Mouse (Mus musculus) v-Abl transformed pro-B cells (cell line): ENCODE measurements around the gene Amacr.

Source experiments
- in situ Hi-C, 2 experiments: fragments of 400-800 bp; cut with MboI; formaldehyde crosslinking; loops; one replicate each; pipeline ENCODE4 v1.15.1; 2025; ENCODE audit not compliant: unreplicated experiment in 2 of 2

Gene Amacr

DNA sequence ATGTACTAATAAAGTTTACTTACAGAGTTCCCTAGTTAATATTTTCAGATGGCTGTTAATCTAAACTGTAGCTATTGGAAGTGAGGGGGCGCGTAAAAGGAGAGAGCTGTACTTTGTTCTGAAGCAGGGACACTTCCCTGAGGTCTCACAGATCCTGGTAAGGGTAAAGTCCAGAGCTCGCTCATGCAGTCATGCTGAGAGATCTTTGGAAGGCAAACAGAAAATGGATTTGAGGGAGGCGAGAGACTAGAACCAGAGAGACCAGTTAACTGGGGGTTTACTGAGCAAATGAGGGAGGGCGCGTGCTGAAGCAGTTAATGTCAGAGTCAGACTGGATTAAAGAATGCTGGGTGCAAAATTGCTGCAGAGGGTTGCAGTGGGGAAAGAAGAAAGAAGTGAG lies 4.2 kb downstream of the Amacr start:
- in situ Hi-C loops = loop anchor here in 1 of 2 experiments (25.0 kb wide), 1 partner anchor 1548 kb away; the partner anchor contains the start of gene Capsl

DNA sequence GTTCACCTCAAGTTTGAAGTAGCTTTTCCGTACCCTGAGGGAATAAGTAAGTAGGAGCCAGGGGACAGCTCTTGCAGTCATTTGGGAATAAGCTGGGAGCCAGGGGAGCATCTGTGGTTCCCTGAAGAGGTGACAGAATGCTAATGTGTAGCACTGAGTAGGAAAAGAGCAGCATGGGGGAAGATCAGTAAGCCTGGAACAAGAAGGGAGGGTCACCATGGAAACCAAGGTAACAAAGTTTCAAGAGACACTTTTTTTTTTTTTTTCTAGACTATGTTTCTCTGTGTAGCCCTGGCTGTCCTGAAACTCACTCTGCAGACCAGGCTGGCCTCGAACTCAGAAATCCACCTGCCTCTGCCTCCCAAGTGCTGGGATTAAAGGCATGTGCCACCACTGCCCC lies 4.9 kb downstream of the Amacr start:
- in situ Hi-C loops = loop anchor here in 1 of 2 experiments (25.0 kb wide), 1 partner anchor 1549 kb away; the partner anchor contains the start of gene Capsl

DNA sequence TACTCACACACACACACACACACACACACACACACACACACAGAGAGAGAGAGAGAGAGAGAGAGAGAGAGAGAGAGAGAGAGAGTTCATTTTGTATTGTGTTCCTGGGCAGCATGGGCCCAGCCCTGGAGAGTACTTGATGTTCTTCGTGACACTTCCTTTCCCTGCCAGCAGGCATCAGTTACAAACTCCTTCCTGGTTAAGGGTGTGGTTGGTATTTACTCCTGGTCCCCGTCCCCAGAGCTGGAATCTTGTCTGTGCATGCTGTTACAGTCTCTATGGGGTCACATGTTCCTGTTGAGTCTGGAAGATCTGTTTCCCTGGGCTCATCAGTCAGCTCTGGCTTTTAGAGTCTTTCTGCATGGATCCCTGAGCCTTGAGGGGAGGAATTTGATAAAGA lies 8.9 kb downstream of the Amacr start:
- in situ Hi-C loops = loop anchor here in 1 of 2 experiments (25.0 kb wide), 1 partner anchor 1553 kb away; the partner anchor contains the start of gene Capsl

DNA sequence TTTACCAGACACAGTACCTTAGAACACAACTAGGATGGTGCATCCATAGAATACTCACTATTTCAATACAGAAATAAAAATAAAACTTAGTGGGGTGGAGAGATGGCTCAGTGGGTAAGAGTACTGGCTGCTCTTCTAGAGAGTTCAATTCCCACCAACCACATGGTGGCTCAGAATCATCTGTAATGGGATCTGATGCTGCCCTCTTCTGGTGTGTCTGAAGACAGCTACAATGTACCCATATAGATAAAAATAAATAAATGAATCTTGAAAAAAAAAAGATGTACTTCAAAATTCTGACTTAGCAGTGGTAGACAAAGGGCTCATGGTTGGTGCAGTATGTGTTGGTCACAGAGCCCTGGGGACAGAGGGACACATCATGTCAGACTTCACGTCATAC lies 10.0 kb downstream of the Amacr start:
- in situ Hi-C loops = loop anchor here in 1 of 2 experiments (25.0 kb wide), 1 partner anchor 1554 kb away; the partner anchor contains the start of gene Capsl

DNA sequence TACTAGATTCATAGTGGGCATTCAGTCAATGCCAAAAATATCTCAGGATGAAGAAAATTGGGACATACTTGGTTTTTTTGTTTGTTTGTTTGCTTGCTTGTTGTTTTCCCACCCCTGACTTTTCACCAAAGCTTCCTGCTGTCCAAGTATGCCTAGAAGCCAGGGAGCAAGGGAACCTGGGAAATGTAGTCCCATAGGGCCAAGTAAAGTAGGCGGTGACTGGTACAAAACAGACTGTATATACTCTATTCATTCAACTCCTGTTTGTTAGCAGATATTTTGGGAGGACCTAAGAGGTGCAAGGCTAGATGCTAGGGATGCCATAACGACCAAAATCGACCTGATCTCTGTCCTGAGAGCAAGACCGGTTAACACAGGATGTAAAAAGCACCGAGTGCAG lies 18.3 kb downstream of the Amacr start:
- in situ Hi-C loops = loop anchor here in 1 of 2 experiments (25.0 kb wide), 1 partner anchor 1563 kb away; the partner anchor contains the start of gene Capsl

DNA sequence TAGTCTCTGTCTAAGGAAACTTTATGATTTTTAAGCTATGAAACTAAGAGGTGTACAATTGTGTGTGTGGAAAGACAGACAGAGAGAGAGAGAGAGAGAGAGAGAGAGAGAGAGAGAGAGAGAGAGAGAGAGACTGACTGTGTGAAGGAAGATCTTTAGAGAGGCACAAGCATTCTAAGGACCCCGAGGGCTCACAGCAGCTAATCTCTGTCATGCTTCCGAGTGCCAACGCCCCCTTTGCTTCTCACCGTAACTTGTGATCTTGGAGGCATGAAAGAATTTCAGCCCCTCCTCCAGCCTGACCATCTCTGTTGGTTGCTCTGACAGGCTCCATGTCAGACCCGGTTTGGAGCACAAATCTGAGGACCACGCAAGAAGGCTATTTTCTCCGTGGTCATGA lies 18.9 kb downstream of the Amacr start, which contains the start of gene Slc45a2:
Gene Slc45a2 (plus strand): TSS at position 301 of the 400 bp plus-strand sequence.
- in situ Hi-C loops = no loop called here

DNA sequence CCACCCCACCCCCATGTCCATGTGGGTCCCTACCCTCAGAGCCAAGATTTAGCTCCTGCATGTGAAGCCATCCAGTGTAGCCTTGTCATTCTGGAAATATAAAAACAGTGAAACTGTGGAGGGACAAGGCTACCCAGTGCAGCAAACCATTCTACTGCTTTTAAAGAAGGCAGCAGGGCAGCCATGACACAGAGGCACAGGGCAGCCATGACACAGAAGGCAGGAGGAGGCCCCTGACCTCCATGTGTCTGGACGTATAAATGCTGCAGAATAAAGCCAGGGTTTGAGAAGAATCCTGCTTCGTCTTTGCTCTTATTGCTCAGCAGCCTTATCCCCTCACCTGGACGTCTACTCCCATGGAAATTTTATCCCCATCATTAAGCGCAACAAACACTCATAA lies 22.2 kb downstream of the Amacr start:
- in situ Hi-C loops = no loop called here

DNA sequence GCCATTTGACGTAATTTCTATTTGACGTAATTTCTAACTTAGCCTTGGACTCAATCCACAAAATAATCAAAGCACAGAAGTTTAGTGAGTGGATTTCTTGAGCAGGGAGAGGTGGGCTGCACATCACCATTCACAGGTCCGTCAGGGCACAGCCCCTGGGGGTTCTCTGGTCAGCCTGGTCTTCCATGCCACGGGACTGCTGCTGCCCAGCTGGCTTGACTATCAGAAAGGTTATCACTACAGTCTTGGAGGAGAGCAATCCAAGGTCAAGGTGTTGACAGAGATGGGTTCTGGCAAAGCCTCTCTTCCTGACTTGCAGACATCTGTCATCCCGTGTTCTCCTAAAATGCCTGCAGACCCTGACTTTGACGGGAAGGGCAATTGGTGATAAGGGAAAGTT lies 23.1 kb downstream of the Amacr start:
- in situ Hi-C loops = no loop called here

DNA sequence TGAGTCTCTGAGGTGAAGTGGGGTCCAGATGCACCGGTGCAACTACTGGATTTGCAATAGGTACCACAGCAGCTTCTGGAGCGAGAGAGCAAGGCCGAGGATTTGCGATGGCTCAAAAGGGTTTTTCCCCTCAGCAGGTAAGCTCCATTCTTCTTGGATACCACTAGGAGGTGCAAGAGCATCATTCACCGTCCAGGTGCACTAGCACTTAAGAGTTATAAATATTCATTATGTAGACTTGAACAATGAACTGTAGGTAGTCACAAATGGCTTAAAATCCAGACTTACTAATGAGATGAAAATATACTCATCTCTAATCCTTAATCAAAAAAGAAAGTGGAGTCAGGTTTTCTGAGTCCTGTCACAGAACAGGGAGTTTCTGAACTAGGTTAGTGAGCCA lies 27.2 kb downstream of the Amacr start:
- in situ Hi-C loops = no loop called here

DNA sequence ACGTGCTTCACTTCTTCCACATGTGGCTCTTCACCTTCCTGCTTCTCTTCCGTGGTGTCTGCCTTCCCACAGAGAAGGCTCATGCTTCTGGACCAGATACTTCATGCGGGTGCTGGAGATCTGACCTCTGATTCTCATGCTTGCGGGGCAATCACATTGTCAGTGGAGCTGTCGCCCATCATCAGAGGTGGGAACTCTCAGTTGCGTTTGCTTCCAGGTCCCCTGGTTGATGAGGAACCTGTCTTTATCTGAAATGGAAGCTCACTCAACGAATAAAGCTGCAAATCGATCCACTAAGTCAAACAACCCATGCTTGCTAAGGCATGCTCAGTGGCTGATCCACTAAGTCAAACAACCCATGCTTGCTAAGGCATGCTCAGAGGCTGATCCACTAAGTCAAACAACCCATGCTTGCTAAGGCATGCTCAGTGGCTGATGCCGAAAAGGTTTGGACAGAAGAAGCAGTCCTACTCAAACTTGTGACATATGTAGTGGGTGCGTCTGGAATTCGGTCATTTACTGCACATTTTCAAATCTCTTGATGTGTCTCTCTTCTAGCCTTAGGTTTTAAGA lies 29.5 kb downstream of the Amacr start:
- in situ Hi-C loops = no loop called here

DNA sequence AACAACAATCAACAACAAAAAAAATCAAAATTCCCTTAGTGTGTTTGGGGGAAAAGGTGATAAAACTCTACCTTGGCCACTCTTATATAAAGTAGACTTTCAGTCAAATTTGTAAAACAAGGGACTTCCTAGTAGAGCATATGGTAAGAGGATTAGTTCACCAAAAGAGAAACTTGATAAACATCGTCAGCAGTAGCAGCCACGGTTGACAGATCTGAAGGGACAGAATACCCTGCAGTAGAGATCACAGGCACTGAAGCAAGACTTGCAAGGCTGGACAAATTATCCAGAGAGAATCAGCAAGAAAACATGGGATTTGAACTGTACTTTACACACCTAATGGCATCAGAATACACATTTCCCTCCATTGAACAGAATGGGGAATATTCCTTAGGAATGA lies 33.4 kb downstream of the Amacr start:
- in situ Hi-C loops = no loop called here

DNA sequence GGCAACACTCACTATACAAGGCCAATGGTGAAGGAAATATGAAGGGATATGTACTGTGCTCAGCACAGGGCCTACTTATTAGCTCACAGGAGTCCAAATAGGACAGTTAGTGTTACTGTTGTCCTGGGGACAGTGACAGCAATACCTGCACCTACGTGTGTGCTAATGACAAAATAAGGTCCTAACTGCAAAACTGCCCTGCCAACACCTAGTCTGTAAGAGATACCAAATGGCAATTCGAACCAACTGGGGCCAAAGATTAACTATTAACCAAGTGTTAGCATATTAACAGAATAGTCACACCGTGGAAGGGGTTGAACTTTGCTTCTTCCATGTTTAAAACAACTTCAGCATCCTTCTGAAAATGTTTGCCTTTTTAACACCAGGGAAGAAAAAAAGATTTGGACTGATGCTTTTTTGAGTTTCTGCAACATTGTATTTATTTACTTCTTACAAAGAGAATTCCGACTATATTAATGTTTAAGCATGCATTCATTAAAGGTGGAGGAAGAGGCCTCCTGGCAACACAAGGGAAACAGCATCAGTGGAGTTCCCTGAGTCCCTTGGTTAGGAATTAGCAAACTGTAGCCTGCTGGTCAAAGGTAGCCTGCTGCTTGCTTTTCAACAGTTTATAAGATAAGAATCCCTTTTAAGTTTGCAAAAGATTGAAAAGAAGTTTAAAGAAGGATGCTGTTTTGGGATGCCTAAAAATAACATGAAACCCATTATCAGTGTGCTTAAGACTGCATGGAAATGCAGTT lies 45.4 kb downstream of the Amacr start:
- in situ Hi-C loops = loop anchor here (25.0 kb wide), 3 partner anchors 560 to 1235 kb away; no protein-coding TSS in a partner anchor

DNA sequence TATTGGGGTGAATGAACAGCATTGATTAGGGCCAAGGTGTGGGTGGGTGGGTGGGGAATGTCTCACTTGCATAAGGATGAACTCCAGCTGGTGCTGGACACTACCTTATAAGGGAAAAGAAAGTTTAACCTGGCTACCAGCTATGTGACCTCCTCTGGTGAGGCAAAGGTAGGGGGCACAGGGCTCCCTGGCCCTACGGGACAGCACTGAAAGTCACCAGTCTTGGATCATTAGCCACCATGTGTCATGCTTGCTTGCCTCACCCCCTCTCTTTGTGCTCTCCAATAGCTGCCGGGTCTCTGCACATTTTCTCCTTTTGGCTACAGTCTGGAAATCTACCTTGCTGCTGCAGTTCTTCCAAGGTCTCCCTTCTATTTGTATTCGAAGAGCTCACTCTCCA lies 48.6 kb downstream of the Amacr start:
- in situ Hi-C loops = loop anchor here (25.0 kb wide), 3 partner anchors 557 to 1232 kb away; no protein-coding TSS in a partner anchor

DNA sequence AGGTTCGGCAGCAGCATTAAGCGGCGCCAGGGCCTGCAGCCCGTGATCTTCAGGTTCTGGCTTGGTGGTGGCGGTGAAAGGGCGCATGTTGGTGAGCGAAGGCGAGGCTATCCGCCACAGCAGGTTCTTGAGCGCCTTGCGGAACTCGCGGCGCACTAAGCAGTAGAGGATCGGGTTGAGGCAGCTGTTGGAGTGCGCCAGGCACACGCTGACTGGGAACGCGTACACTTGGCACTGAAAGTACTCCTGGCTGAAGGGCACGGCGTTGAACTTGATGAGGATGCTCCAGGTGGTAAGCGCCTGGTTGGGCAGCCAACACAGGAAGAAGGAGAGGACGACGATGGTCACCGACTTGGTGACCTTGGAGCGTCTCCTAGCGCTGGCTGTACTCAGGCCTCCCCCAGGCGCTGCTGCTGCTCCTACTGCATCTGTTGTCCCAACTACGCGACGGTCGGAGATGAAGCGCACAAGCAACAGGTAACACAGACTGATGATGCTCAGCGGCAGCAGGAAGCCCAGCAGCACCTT lies 54.5 kb downstream of the Amacr start:
- in situ Hi-C loops = loop anchor here (5.0 to 25.0 kb wide), 7 partner anchors 281 to 1226 kb away; no protein-coding TSS in a partner anchor

DNA sequence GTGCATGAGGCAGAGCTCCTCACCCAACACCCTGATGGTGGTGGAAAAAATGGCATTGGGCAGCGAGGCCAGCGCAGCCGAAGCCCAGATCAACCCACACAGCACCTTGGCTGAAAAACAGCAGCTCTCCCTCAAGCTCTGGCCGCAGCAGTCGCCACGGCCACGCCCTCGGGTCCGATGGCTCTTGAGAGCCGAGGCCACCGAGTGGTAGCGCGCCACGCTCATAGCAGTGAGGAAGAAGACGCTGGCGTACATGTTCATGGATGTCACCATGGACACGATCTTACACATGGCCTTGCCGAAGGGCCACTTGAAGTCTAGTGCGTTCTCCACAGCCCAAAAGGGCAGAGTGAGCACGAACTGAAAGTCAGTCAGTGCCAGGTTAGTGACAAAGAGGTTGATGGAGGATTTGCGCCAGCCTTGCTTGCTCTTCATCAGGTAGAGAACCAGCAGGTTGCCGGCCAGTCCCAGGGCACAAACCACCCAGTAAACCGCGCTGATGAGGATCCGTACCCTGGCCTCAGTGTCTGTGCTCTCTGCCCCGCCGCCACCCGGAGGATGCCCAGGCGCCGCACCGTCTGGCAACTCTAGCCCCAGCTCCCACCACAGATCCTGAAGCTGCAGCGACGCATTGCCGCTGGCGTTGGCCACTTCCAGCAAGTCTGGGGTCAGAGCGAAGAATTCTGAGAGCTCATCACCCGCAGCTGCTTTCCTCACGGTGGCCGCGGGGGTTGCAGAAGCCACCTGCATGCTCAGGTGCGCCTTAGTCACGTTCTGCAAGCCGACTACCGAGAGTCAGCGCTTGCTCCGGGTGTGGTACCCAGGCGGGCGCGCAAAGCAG lies 55.2 kb downstream of the Amacr start:
- in situ Hi-C loops = loop anchor here (5.0 to 25.0 kb wide), 7 partner anchors 281 to 1226 kb away; no protein-coding TSS in a partner anchor

DNA sequence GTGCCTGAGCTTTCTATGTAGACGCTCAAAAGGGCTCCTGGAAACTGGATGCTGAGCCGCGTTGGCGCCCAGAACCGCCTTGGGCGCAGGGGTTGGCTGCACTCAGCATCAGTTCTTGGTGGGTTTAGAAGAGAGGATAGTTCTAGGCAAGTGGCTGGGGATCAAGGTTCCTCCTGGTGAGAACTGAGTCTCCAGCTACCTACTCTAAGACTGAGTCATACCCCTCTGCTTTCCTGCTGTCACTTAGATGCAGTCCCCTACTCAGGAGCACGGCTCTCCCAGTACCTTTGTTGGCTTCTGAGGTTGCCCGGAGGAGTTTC lies 55.8 kb downstream of the Amacr start:
- in situ Hi-C loops = loop anchor here (5.0 to 25.0 kb wide), 7 partner anchors 280 to 1225 kb away; no protein-coding TSS in a partner anchor

DNA sequence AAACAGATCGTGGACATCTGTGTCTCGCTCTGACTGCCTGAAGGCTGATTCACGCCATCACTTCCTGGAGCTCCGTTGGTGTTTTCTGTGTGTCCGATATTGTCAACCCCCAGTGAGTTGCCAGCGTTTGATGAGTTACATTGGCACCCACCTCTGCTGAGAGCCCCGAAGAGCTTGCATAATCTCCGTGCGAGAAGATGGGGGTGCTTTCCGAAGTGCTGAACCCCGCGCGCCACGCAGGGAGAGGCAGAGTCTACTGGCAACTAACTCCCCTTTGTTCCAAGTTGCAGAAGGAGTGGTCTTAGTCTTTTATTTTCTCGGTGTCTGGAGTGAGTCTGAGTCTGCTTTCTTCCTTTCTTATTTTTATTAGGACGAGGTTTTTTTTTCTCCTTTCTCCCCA lies 56.2 kb downstream of the Amacr start, which contains the start of gene Rxfp3:
Gene Rxfp3 (minus strand): TSS at position 281 of the 400 bp plus-strand sequence.
- in situ Hi-C loops = loop anchor here (5.0 to 25.0 kb wide), 7 partner anchors 280 to 1225 kb away; no protein-coding TSS in a partner anchor

DNA sequence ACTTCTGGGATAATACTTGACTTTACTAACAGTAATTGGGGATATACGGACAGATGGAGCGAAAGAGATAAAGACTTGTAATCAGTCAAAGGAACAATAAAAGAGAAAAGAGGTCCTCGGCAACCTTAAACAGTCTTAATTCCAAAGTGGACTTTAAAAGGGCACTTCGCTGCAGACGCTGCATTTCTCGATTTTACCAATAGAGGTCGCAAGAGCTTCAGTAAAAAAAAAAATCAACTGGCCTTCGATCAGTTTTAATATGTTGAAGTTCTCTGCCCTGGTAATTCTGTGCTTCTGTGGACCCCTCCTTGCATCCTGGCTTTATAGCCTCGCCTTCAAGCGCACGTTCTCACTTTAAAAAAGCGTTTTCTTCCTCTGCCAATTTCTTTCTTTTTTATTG lies 56.9 kb downstream of the Amacr start:
- in situ Hi-C loops = loop anchor here (5.0 to 25.0 kb wide), 7 partner anchors 279 to 1224 kb away; no protein-coding TSS in a partner anchor

DNA sequence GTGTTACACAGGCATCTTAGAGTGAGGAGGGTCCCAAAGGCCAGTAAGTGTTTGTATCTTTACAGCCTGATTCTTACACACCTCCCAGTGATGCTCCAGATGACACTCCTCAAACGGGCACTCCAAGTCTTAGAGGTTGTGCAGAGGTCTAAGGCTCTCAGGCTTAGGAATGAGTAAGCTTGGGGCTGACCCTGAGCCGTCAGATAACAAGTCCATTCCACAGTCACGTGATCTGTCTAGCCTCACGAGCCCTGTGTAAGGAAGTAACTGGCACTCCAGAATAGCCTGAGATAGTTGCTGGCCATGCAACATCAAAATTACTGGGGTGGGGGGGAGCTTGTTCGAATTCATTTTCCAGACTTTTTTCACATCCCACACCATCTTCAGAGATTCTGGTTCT lies 58.5 kb downstream of the Amacr start:
- in situ Hi-C loops = loop anchor here (25.0 kb wide), 3 partner anchors 547 to 1222 kb away; no protein-coding TSS in a partner anchor

DNA sequence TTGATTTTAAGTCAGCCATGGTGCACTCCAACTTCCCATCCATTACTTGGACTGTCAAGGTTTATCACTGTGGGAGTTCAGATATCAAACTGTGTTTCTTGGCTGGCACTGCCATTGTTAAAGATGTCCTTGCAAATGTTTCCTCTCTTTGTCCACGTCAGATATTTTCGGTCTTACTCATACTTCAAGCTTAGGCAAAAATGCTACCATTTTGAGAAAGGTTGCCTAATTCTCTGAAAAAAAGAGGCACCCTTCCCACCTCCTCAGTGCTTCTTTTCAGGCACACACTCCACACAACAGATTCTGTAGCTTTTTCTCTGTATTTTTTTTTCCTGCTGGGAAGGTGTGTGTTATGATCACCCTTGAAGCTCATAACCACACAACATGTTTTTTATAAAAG lies 59.7 kb downstream of the Amacr start:
- in situ Hi-C loops = loop anchor here (25.0 kb wide), 3 partner anchors 546 to 1221 kb away; no protein-coding TSS in a partner anchor
